Mouse (Mus musculus) right cerebral cortex, adult 2 months (tissue): ENCODE measurements around the gene Wdr26.

Source experiments
- DNase-seq, 2 experiments: peaks; one replicate each; pipeline ENCODE4 v3.0.0; 2021 to 2022; ENCODE audit warnings: low spot score in 2 of 2

The Wdr26 gene

GRCm38 (mm10) chr1:181168377-181168776 lies 43.4 kb downstream of the Wdr26 start:
- DNase-seq: no peak

GRCm38 (mm10) chr1:181167816-181168215 lies 44.0 kb downstream of the Wdr26 start:
- no peak for DNase-seq

GRCm38 (mm10) chr1:181151541-181151940 lies 60.3 kb downstream of the Wdr26 start:
- no peak for DNase-seq

GRCm38 (mm10) chr1:181150827-181151534 lies 60.8 kb downstream of the Wdr26 start:
- peak; percentile 94 to 96 for DNase-seq

GRCm38 (mm10) chr1:181150431-181150826 lies 61.4 kb downstream of the Wdr26 start:
- no peak for DNase-seq

GRCm38 (mm10) chr1:181149373-181150017 lies 62.3 kb downstream of the Wdr26 start:
- DNase-seq: no peak

- no peak for DNase-seq
Measured at GRCm38 (mm10) chr1:181148540-181148939, 63.3 kb downstream of the Wdr26 start.

- DNase-seq: no peak
Measured at GRCm38 (mm10) chr1:181146187-181146586, 65.6 kb downstream of the Wdr26 start.

- no peak for DNase-seq
Measured at GRCm38 (mm10) chr1:181144966-181145365, 66.8 kb downstream of the Wdr26 start.

- peak; percentile 95 to 96 for DNase-seq
Measured at GRCm38 (mm10) chr1:181143950-181144836, 67.6 kb downstream of the Wdr26 start, which contains the start of the genes Nvl and Cnih4. Gene Nvl (minus strand): TSS chr1:181144204. Gene Cnih4 (plus strand): TSS chr1:181144693.

GRCm38 (mm10) chr1:181143609-181143949 lies 68.2 kb downstream of the Wdr26 start:
- no peak for DNase-seq

GRCm38 (mm10) chr1:181138730-181139129 lies 73.1 kb downstream of the Wdr26 start:
- DNase-seq: no peak

GRCm38 (mm10) chr1:181131915-181132314 lies 79.9 kb downstream of the Wdr26 start:
- no peak for DNase-seq

- no peak for DNase-seq
Measured at GRCm38 (mm10) chr1:181126766-181127165, 85.0 kb downstream of the Wdr26 start.

- no peak for DNase-seq
Measured at GRCm38 (mm10) chr1:181125916-181126315, 85.9 kb downstream of the Wdr26 start.

GRCm38 (mm10) chr1:181124145-181124544 lies 87.7 kb downstream of the Wdr26 start:
- no peak for DNase-seq
